Mouse (Mus musculus) activated CD4-positive, CD25-positive, alpha-beta regulatory T cell, adult 9 weeks (primary cell): ENCODE measurements around the gene Cntn2. TPM values are rescaled to one million over a fixed set of nuclear protein-coding genes. Genes with fewer than 3 reads are reported as not detected.

Source experiments
- polyA plus RNA-seq: library from polyadenylated mRNA; unstranded; fragments of 100-300 nt; shearing (Covaris generic); gene quantifications from one replicate; pipeline ENCODE4 v1.2.1, GENCODE M21; 2017

The Cntn2 gene
- not detected for polyA plus RNA-seq

DNA sequence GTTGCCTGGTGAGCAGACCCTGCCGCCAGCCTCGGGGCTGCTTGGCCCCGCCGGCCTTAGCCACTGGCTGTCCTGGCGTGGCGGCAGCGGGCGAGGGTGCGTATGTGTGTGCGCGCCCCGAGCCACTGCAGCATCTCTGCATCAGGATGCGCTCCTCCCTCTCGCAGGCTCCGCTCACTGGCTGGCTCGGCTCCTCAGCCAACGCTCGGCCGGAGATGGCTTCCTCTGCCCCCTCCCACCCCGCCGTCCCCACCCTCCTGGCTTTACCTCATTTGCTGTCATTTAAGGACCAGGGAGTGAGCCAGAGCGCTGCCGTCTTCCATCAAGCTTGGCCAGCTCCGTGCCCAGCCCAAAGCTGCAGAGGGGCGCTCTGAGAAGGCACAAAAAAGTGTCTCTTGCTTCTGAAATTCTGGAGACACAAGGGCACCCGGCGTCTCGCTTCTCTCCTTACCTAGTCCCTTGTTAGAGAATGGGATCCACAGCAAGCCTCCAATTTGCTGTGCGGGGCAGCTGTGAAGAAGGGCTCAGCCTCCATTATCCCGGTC lies at the start of gene Cntn2:
TSS of gene Cntn2 (minus strand) at position 495 of the 545 bp plus-strand sequence.

DNA sequence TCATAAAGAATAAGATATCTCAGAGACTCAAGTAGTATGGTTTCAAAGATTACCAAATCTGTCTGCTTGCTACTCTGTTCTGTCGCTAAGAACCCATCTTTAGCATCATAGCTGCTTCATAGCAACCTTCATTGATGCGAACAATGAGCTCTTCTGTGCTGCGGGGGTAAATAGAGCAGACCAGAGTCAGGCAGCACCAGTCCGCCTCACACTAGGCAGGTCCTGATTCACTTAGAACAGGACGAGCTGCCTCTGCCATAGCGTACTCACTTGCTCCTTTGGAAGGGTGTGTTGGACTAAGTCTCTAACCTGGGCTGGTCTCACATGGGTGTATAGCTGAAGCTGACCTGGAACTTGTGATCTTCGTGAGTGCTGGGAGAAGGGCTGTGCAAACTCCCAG lies 37.0 kb downstream of the Cntn2 start, which contains the start of gene Tmem81:
TSS of gene Tmem81 (plus strand) at position 173 of the 400 bp plus-strand sequence.

DNA sequence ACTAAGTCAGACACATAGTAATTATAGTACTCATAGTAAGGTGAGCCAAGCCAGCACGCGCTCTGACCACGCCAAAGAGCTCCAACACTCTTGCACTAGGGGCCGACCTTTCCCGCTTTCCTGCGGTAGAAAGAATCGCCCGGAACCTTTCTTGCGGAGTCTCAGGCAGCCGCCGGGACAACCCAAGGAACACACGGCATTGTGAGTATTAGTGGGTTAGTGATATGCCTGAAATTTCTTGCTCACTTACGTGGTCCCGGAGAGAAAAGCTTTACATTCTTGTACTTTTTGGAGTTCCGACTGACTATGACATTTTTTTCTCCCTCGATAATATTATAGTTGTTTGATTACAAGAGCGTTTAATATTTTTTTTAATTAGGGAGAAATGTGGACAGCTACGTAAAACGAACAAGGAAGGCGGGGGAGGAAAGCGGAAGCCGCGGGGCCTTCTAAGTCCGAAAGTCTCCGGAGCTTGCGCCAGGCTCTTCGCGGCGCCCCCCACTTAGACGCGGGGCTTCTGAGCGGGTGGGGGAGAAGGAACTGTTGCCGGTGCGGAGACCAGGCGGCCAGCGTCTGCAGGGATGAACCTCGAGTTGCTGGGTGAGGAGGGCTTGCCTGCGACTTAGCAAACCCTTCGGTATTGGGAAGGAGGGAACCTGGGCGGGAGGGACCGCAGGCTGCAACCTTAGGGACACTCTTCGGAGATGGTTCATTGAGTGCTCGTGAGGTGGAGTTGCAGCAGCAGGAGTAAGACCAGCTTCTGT lies 65.9 kb downstream of the Cntn2 start, which contains the start of gene Rbbp5:
TSS of gene Rbbp5 (plus strand) at position 438 of the 764 bp plus-strand sequence.

Other genes with a start within 250 kb of the Cntn2 start
- gene Klhdc8a, start 244.6 kb downstream of the Cntn2 start, polyA plus RNA-seq: not detected
- 4.3 TPM for gene Nuak2, start 227.1 kb downstream of the Cntn2 start, polyA plus RNA-seq
- gene Tmcc2, start 152.0 kb downstream of the Cntn2 start, polyA plus RNA-seq: 3.7 TPM
- gene Dstyk, start 125.7 kb downstream of the Cntn2 start, polyA plus RNA-seq: 5.9 TPM
- 84.8 TPM for gene Rbbp5, start 65.9 kb downstream of the Cntn2 start, polyA plus RNA-seq
- gene Tmem81, start 37.0 kb downstream of the Cntn2 start, polyA plus RNA-seq: 11.9 TPM
- gene Nfasc, start 198.5 kb upstream of the Cntn2 start, polyA plus RNA-seq: not detected